Mouse (Mus musculus): ENCODE data around the gene Bmp8a.
"Not testable (repeated sequence)": the region's sequence is repeated elsewhere in the genome, so short reads cannot be mapped to it uniquely, and the experiment has no call there.

The Bmp8a gene

DNA sequence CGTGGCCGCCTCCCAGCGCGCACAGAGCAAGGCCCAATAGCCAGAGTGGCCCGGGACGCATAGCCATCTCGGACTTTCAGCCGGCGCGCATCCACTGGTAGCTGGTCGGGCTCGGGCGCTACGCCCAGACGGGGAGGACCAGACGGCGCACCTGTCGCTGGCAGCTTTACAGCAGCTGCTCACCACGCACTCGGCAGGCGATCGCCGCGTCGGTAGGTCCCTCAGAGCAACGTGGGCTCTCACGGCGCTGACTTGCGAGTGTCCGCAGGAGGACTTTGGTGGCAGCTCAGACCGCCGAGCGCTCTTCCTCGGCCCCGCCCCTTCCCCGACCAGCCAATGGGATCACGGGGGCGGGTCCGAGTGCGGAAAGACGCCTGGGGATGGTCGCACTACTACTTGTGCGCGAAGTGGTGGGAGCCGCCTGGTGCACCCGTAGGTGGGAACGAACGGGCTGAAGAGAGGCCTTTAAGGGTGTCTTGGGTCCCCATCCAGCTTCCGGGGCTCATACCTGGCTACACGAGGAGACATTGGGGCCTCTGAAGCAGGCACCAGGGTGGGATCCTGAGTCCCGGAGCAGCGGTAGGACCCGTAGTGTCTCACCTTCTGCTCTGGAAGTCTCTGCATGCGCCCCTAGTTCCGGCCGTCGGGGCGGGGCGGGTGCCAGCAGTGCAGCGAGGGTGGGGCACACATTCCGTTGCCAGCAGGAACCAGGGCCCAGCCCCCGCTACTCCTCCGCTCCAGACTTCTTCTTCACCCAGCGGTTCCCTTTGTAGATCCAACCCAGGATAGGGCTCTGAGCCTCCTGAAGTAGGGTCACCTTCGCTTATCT, at the start of gene Bmp8a:
TSS of gene Bmp8a (minus strand) at position 611 of the 829 bp plus-strand sequence.
- in situ Hi-C loops (cut with MboI, MseI) = no loop called here

GRCm38 (mm10) chr4:123392187-123392586, 49.1 kb upstream of the Bmp8a start:
- in situ Hi-C loops (cut with MboI, MseI) = no loop called here

DNA sequence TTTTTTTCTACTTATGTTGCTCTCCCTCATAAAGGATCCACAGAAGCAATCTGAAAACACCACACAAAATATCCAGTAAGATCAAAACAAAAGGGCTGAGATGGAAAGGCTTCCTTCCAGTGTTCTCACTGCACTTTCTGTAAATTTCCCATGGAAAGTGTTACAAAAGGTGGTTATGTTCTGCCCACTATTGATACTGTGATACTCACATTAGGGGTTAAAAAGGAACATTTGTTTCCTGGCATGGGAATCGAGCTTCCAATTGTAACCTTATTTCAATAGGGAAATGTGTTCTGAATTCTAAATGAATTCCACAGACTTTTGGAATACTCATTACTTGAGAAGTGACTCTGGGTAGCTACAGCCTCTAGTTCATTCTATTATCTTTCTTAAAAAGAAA, 42.0 kb upstream of the Bmp8a start:
- in situ Hi-C loops (cut with MboI, MseI) = loop anchor here (5.0 kb wide), 2 partner anchors 88 to 107 kb away; no protein-coding TSS in a partner anchor

DNA sequence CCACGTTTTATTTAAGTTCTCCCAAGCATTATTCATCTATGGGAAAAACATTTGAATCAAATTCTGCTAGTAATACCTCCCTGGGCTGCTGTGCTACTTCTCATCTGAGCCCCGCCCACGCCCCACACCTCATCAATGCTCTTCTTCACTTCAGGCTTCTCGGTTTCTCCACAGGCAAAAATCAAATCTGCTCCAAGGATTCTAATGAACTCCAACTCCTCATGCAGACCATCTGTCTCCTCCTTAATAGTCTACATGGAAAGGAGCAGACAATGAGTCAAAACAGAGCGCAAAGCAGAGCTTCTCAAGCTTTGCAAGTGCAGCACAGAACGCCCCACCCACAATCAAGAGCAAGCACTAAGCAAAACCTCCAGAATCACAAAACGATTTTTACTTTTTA, 40.1 kb upstream of the Bmp8a start:
- in situ Hi-C loops (cut with MboI, MseI) = no loop called here

- in situ Hi-C loops (cut with MboI, MseI) = no loop called here
These were observed 39.0 kb upstream of the Bmp8a start for GRCm38 (mm10) chr4:123382051-123382450.

- in situ Hi-C loops (cut with MboI, MseI) = no loop called here
These were observed 38.5 kb upstream of the Bmp8a start for GRCm38 (mm10) chr4:123381598-123381997.

DNA sequence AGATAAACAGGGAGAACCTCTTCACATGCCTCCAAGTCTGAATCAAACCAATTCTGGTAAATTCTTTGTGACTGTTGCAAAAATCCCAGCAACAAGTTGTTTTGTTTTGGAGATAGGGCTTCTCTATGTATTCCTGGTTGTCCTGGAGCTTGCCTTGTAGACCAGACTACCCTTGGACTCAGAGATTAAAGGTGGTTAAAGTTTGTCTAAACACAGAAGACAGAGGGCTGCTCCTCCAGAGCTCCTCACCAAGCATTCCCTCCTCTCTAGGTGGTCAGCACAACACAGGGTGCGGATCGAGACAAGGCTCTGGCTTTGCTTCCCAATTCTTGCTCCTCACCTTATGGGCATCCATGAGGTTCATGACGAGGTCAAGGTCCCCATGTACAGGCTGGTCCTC, 33.0 kb upstream of the Bmp8a start:
- in situ Hi-C loops (cut with MboI, MseI) = loop anchor here (10.0 kb wide), 1 partner anchor 1349 kb away; no protein-coding TSS in a partner anchor

GRCm38 (mm10) chr4:123374316-123375008, 31.4 kb upstream of the Bmp8a start:
- in situ Hi-C loops (cut with MboI, MseI) = loop anchor here (10.0 kb wide), 1 partner anchor 1350 kb away; no protein-coding TSS in a partner anchor

GRCm38 (mm10) chr4:123363555-123363954, 20.5 kb upstream of the Bmp8a start:
- in situ Hi-C loops (cut with MboI, MseI) = no loop called here

GRCm38 (mm10) chr4:123360771-123361170, 17.7 kb upstream of the Bmp8a start:
- in situ Hi-C loops (cut with MboI, MseI) = no loop called here

DNA sequence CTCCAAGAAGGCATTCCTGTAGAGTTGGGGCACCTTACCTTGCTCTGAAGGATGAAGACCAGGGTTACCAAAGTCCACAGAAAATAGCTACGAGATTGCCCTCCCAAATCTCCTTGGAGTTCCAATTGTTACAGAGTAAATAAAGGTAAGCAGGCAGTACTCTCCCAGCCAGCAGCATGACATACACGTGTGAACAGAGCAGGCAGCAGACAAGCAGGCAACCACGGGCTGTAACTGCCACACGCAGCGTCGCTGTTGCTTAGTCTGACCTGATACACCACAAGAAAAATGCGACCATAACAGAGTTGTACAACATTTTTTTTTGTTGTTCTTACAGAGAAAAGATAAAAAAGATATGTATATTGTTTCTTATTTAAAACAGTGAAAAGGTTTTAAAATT, 15.6 kb upstream of the Bmp8a start:
- in situ Hi-C loops (cut with MboI, MseI) = no loop called here

- in situ Hi-C loops (cut with MboI, MseI) = no loop called here
These were observed 12.9 kb upstream of the Bmp8a start for GRCm38 (mm10) chr4:123355941-123356340.

GRCm38 (mm10) chr4:123353271-123353877, 10.3 kb upstream of the Bmp8a start:
- in situ Hi-C loops (cut with MboI, MseI) = no loop called here

- in situ Hi-C loops (cut with MboI, MseI) = no loop called here
These were observed 378 bp upstream of the Bmp8a start for GRCm38 (mm10) chr4:123343471-123343789.

DNA sequence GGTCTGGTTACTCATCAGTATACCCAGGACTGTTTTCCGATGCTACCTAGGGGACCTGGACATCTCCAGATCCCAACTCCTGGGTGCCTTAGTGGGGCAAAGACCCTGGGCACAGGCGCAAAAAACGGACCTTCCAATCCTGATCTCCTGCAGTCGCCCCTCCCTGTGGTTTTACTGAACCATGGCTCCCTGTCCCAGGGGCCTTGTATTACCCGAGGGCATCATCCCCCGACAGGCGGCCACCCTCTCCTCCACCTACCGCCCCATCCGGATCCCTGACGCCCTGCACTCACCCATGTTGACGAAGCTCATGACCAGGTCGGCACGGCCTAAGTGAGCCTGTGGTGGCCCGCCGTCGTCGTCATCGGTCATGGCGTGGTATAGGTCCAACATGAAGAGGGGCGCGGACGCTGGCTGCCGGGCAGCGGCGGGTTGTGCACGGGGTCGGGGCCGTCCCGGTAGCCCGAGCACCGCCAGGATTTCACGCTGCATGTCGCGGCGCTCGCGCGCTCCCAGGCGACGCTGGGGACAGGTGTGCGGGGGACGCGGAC, 886 bp downstream of the Bmp8a start:
- in situ Hi-C loops (cut with MboI, MseI) = no loop called here

DNA sequence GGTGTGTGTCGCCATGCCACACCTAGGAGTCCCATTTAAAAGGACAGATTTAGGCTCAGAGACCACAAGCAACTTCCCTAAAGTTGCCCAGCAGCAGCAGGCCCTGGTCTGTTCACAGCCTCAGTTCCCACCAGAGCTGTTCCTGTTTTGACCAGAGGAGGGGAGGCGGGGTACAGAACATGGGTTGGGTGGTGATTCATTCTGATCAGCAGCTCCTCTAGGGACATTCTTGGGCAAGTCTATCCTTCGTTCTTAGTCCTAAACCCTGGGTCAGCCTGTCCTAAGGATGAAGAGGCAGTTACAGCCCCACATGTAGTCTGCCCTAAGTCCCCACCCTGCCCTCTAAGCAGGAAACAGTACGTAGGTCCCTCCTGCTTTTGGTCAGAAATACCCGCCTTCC, 2.8 kb downstream of the Bmp8a start:
- in situ Hi-C loops (cut with MboI, MseI) = no loop called here

GRCm38 (mm10) chr4:123337693-123338092, 5.4 kb downstream of the Bmp8a start:
- in situ Hi-C loops (cut with MboI, MseI) = no loop called here

GRCm38 (mm10) chr4:123335796-123336585, 7.1 kb downstream of the Bmp8a start:
- in situ Hi-C loops (cut with MboI, MseI) = no loop called here

GRCm38 (mm10) chr4:123335244-123335643, 7.8 kb downstream of the Bmp8a start:
- in situ Hi-C loops (cut with MboI, MseI) = not testable (repeated sequence)

DNA sequence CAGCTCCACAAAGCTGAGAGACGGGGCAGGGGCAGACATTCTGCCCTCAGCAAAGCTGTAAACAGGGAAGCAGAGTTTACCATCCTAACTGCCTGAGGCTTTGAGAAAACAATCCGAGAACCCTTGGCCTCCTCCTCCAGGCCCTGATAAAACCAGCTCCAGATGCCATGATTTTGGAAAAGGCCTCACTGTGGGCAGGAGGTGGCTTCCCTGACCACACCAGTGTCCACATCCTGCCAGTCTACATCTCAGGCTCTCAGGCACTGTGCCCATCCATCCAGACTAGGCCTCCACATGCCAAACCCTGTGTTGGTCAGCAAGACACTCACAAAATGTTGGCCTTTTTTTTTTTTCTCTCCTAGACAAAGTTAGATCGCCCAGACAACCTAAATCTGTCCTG, 8.9 kb downstream of the Bmp8a start:
- in situ Hi-C loops (cut with MboI, MseI) = no loop called here

DNA sequence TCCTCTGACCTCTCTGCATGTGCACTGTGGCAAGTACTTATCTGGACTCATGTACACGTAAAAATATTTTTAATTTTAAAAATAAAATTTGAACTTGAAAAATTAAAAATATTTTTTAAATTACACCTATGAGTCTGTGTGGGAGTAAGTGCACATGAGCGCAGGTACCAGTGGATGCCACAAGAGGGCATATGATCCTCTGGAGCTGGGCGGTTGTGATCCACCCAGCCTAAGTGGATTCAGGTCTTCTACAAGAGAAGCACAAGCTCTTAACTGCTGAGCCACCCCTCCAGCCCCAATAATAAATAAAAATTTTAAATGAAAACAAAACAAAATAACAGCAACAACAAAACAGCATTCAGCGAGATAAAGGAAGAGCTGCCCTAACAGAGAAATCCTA, 9.9 kb downstream of the Bmp8a start:
- in situ Hi-C loops (cut with MboI, MseI) = no loop called here

Measured in regulatory T cell (primary cell).